Mouse (Mus musculus) megakaryocyte, embryonic 14.5 days (primary cell): Measurements from ENCODE around the gene Zc3h15. TPM values are rescaled to one million over a fixed set of nuclear protein-coding genes. Genes with fewer than 3 reads are reported as not detected.
A peak's percentile ranks its signal among the peaks of the same experiment; 100 is the strongest.

ENCODE experiments used
- H3K27me3 ChIP-seq: replicated peaks from 2 replicates; pipeline ENCODE3; 2012; ENCODE audit warnings: inconsistent platforms
- H3K36me3 ChIP-seq: replicated peaks from 2 replicates; pipeline ENCODE3; 2012; ENCODE audit warnings: low read length, inconsistent platforms, mixed read lengths
- H3K4me1 ChIP-seq: 2 replicates; pipeline ENCODE4 v1.6.1; 2012; ENCODE audit warnings: inconsistent platforms
- H3K4me3 ChIP-seq: replicated peaks from 2 replicates; pipeline ENCODE3; 2012; ENCODE audit warnings: moderate library complexity, mild to moderate bottlenecking, inconsistent platforms
- H3K9me3 ChIP-seq: 2 replicates; pipeline ENCODE4 v1.6.1; 2012; ENCODE audit warnings: inconsistent platforms
- FLI1 ChIP-seq: IDR thresholded peaks from 2 replicates; pipeline ENCODE4 v1.6.1; 2012; ENCODE audit warnings: low read length, inconsistent platforms, mixed read lengths
- GATA1 ChIP-seq: IDR thresholded peaks from 3 replicates; pipeline ENCODE4 v1.6.1; 2012; ENCODE audit warnings: mixed read lengths, low read length, inconsistent platforms, borderline replicate concordance
- polyA plus RNA-seq: library from polyadenylated mRNA; stranded (reverse); fragments of >175 nt; gene quantifications from 2 replicates; pipeline ENCODE4 v1.2.3, GENCODE M21; 2012; ENCODE audit warnings: low replicate concordance; ENCODE audit not compliant: insufficient read depth

The Zc3h15 gene
- 156 and 355 TPM in 2 replicates for polyA plus RNA-seq

- H3K4me3 ChIP-seq, result peak within 1 kb of the TSS; percentile 95
- no peaks in the 10 kb centered on the region for H3K27me3 ChIP-seq
- no peaks in the 10 kb centered on the region for H3K9me3 ChIP-seq
- H3K4me1 ChIP-seq, result peaks cover 43% of the 10 kb centered on the region
- H3K36me3 ChIP-seq, result peaks cover 3% of the 10 kb centered on the region
- peak; percentile 59; the same call in 1 of the 2 replicates for TF ChIP-seq FLI1
- no peak for TF ChIP-seq GATA1
These were observed at the start of gene Zc3h15 for GRCm38 (mm10) chr2:83644276-83645252. Gene Zc3h15 (plus strand): TSS chr2:83644435.

- no peak overlapping the region for H3K4me3 ChIP-seq
- peaks cover 13% of the 10 kb centered on the region for H3K4me1 ChIP-seq
- TF ChIP-seq GATA1, result no peak
- no peak for TF ChIP-seq FLI1
- H3K27me3 ChIP-seq, result peaks cover 5% of the 10 kb centered on the region
- H3K36me3 ChIP-seq, result no peaks in the 10 kb centered on the region
- H3K9me3 ChIP-seq, result no peaks in the 10 kb centered on the region
These were observed 23.5 kb upstream of the Zc3h15 start for GRCm38 (mm10) chr2:83620558-83621367.

- Histone ChIP-seq H3K9me3 (no peaks in the 10 kb centered on the region), H3K27me3 (peaks cover 5% of the 10 kb centered on the region), H3K4me1 (peaks cover 14% of the 10 kb centered on the region), H3K4me3 (no peak overlapping the region), H3K36me3 (no peaks in the 10 kb centered on the region)
- TF ChIP-seq FLI1, result no peak
- no peak for TF ChIP-seq GATA1
These were observed 22.7 kb upstream of the Zc3h15 start for GRCm38 (mm10) chr2:83621511-83621910.

GRCm38 (mm10) chr2:83622792-83623191 is 21.4 kb upstream of the Zc3h15 start:
- no peaks in the 10 kb centered on the region for H3K36me3 ChIP-seq
- TF ChIP-seq FLI1 (no peak), GATA1 (no peak)

GRCm38 (mm10) chr2:83624045-83624444 is 20.2 kb upstream of the Zc3h15 start:
- no peaks in the 10 kb centered on the region for H3K9me3 ChIP-seq
- no peaks in the 10 kb centered on the region for H3K36me3 ChIP-seq
- peaks cover 14% of the 10 kb centered on the region for H3K4me1 ChIP-seq
- TF ChIP-seq GATA1 (no peak), FLI1 (no peak)
- H3K27me3 ChIP-seq, result peaks cover 4% of the 10 kb centered on the region
- no peak overlapping the region for H3K4me3 ChIP-seq

More at GRCm38 (mm10) chr2:83622792-83623191, 21.4 kb upstream of the Zc3h15 start:
- Histone ChIP-seq H3K27me3 (peaks cover 5% of the 10 kb centered on the region), H3K4me1 (peaks cover 14% of the 10 kb centered on the region), H3K4me3 (no peak overlapping the region), H3K9me3 (no peaks in the 10 kb centered on the region)

- TF ChIP-seq GATA1, result no peak
- TF ChIP-seq FLI1, result no peak
- H3K27me3 ChIP-seq, result peaks cover 3% of the 10 kb centered on the region
- peaks cover 14% of the 10 kb centered on the region for H3K4me1 ChIP-seq
- peak overlapping the region; percentile 12 for H3K4me3 ChIP-seq
- no peaks in the 10 kb centered on the region for H3K9me3 ChIP-seq
- H3K36me3 ChIP-seq, result no peaks in the 10 kb centered on the region
These were observed 18.8 kb upstream of the Zc3h15 start for GRCm38 (mm10) chr2:83625226-83626108.

GRCm38 (mm10) chr2:83626881-83627280 is 17.4 kb upstream of the Zc3h15 start:
- no peak for TF ChIP-seq FLI1
- no peak for TF ChIP-seq GATA1
- peaks cover 11% of the 10 kb centered on the region for H3K4me1 ChIP-seq

GRCm38 (mm10) chr2:83627495-83627894 is 16.7 kb upstream of the Zc3h15 start:
- H3K9me3 ChIP-seq, result no peaks in the 10 kb centered on the region
- peaks cover 10% of the 10 kb centered on the region for H3K4me1 ChIP-seq
- no peak overlapping the region for H3K4me3 ChIP-seq
- H3K27me3 ChIP-seq, result peaks cover 3% of the 10 kb centered on the region
- TF ChIP-seq GATA1 (no peak), FLI1 (no peak)
- H3K36me3 ChIP-seq, result no peaks in the 10 kb centered on the region

More at GRCm38 (mm10) chr2:83626881-83627280, 17.4 kb upstream of the Zc3h15 start:
- Histone ChIP-seq H3K4me3 (no peak overlapping the region), H3K27me3 (peaks cover 3% of the 10 kb centered on the region), H3K9me3 (no peaks in the 10 kb centered on the region), H3K36me3 (no peaks in the 10 kb centered on the region)

GRCm38 (mm10) chr2:83627932-83628331 is 16.3 kb upstream of the Zc3h15 start:
- Histone ChIP-seq H3K4me3 (no peak overlapping the region), H3K9me3 (no peaks in the 10 kb centered on the region), H3K36me3 (no peaks in the 10 kb centered on the region), H3K27me3 (peaks cover 3% of the 10 kb centered on the region), H3K4me1 (peaks cover 6% of the 10 kb centered on the region)
- TF ChIP-seq FLI1 (no peak), GATA1 (no peak)
